Mouse (Mus musculus): ENCODE data around the gene Zdhhc18. TPM values are rescaled to one million over a fixed set of nuclear protein-coding genes. Genes with fewer than 3 reads are reported as not detected.
A peak's percentile ranks its signal among the peaks of the same experiment; 100 is the strongest.

The Zdhhc18 gene
- polyA plus RNA-seq, 1 experiment from 2014 or later, result 3.1 TPM

- H3K4me1 ChIP-seq (ENCODE audit: control insufficient read depth, insufficient read depth, low read length), result no peaks in the 10 kb centered on the region; the same call in 1 of the 2 replicates
- WGBS, result 5% methylated on average over 13 of the region's 13 CpGs
Measured at GRCm38 (mm10) chr4:133671184-133671880, 21.4 kb upstream of the Zdhhc18 start.

GRCm38 (mm10) chr4:133669652-133670210, 19.8 kb upstream of the Zdhhc18 start:
- no peaks in the 10 kb centered on the region for H3K36me3 ChIP-seq (replicated peaks; ENCODE audit: control insufficient read depth, insufficient read depth, low read depth, low read length)
- H3K27ac ChIP-seq (replicated peaks; ENCODE audit: low read depth, low read length), result no peak overlapping the region
- no peak overlapping the region for H3K4me2 ChIP-seq (ENCODE audit: low read depth, low read length)
- whole genome bisulfite sequencing, result 69% methylated on average over 6 of the region's 6 CpGs
- no peak for ATAC-seq (replicated peaks; ENCODE audit: insufficient number of reproducible peaks, low FRiP score, low TSS enrichment, low read depth)
- H3K4me3 ChIP-seq (ENCODE audit: low read depth, low read length), result no peak overlapping the region
- no peak for DNase-seq (ENCODE audit: low spot score)
- H3K9ac ChIP-seq (replicated peaks; ENCODE audit: low read length), result no peak overlapping the region
- H3K27me3 ChIP-seq (ENCODE audit: control insufficient read depth, insufficient read depth, low read length), result no peaks in the 10 kb centered on the region
- no peaks in the 10 kb centered on the region for H3K9me3 ChIP-seq (replicated peaks; ENCODE audit: control insufficient read depth, low read length)
- no peaks in the 10 kb centered on the region; the same call in 1 of the 2 replicates for H3K4me1 ChIP-seq (ENCODE audit: control insufficient read depth, insufficient read depth, low read length)

More at GRCm38 (mm10) chr4:133671184-133671880, 21.4 kb upstream of the Zdhhc18 start:
- H3K27me3 ChIP-seq (ENCODE audit: control insufficient read depth, insufficient read depth, low read length), result no peaks in the 10 kb centered on the region
- H3K27ac ChIP-seq (replicated peaks; ENCODE audit: low read depth, low read length), result peak overlapping the region; percentile 95
- peak overlapping the region; percentile 69 for H3K4me2 ChIP-seq (ENCODE audit: low read depth, low read length)
- DNase-seq (ENCODE audit: low spot score) (peak; percentile 89), ATAC-seq (replicated peaks; ENCODE audit: insufficient number of reproducible peaks, low FRiP score, low TSS enrichment, low read depth) (no peak)
- peak overlapping the region; percentile 65 for H3K4me3 ChIP-seq (ENCODE audit: low read depth, low read length)
- H3K9ac ChIP-seq (replicated peaks; ENCODE audit: low read length), result peak overlapping the region; percentile 91
- no peaks in the 10 kb centered on the region for H3K36me3 ChIP-seq (replicated peaks; ENCODE audit: control insufficient read depth, insufficient read depth, low read depth, low read length)
- H3K9me3 ChIP-seq (replicated peaks; ENCODE audit: control insufficient read depth, low read length), result no peaks in the 10 kb centered on the region

DNA sequence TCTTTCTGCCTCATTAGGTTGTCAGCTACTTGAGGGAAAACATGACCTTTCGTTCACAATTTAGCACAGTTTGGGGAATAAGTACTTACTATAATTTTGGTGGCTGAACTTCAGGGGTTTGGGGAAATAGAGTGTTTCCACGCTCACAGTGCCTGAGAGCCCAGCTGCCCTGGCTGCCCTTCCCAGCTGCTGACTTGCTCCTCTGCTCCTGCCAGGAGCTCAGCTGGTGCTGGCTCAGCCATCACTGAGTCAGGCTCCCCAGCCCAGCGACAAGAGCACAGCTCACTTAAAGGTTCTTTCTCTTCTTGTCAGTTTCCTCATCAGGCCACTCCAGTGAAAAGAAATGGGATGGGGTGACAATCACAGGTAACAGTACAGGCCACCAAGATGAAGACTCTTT, 18.6 kb upstream of the Zdhhc18 start:
- Histone ChIP-seq H3K9me3 (replicated peaks; ENCODE audit: control insufficient read depth, low read length) (no peaks in the 10 kb centered on the region), H3K4me2 (ENCODE audit: low read depth, low read length) (no peak overlapping the region), H3K27ac (replicated peaks; ENCODE audit: low read depth, low read length) (no peak overlapping the region), H3K4me3 (ENCODE audit: low read depth, low read length) (no peak overlapping the region), H3K4me1 (ENCODE audit: control insufficient read depth, insufficient read depth, low read length) (no peaks in the 10 kb centered on the region), H3K36me3 (replicated peaks; ENCODE audit: control insufficient read depth, insufficient read depth, low read depth, low read length) (no peaks in the 10 kb centered on the region), H3K27me3 (ENCODE audit: control insufficient read depth, insufficient read depth, low read length) (no peaks in the 10 kb centered on the region), H3K9ac (replicated peaks; ENCODE audit: low read length) (no peak overlapping the region)
- ATAC-seq (replicated peaks; ENCODE audit: insufficient number of reproducible peaks, low FRiP score, low TSS enrichment, low read depth) (no peak), DNase-seq (ENCODE audit: low spot score) (no peak)
- 76% methylated on average over 3 of the region's 3 CpGs for WGBS

DNA sequence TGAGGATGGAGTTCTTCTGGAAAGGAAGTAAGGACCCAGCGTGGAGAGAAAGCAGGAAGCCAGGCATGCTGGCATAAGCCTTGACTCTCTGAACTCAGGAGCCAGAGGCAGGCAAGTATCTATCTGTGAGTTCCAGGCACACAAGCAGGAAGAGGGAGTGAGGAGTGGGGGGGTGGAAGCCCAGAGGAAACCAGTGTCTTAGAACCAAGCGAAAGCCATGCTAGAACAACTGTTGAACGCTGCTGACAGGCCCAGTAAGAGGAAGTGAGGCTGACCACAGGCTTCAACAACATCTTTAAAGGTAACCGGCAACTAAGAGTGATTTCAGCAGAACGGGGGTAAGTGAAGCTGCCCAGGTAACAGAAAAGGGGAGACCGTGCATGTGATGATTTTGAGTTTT, 16.2 kb upstream of the Zdhhc18 start:
- H3K27me3 ChIP-seq (ENCODE audit: control insufficient read depth, insufficient read depth, low read length), result no peaks in the 10 kb centered on the region
- H3K4me2 ChIP-seq (ENCODE audit: low read depth, low read length), result no peak overlapping the region
- H3K9me3 ChIP-seq (replicated peaks; ENCODE audit: control insufficient read depth, low read length), result no peaks in the 10 kb centered on the region
- ATAC-seq (replicated peaks; ENCODE audit: insufficient number of reproducible peaks, low FRiP score, low TSS enrichment, low read depth) (no peak), DNase-seq (ENCODE audit: low spot score) (no peak)
- H3K27ac ChIP-seq (replicated peaks; ENCODE audit: low read depth, low read length), result no peak overlapping the region
- H3K9ac ChIP-seq (replicated peaks; ENCODE audit: low read length), result no peak overlapping the region
- peaks cover 2% of the 10 kb centered on the region; the same call in 1 of the 2 replicates for H3K36me3 ChIP-seq (replicated peaks; ENCODE audit: control insufficient read depth, insufficient read depth, low read depth, low read length)
- no peaks in the 10 kb centered on the region for H3K4me1 ChIP-seq (ENCODE audit: control insufficient read depth, insufficient read depth, low read length)
- H3K4me3 ChIP-seq (ENCODE audit: low read depth, low read length), result no peak overlapping the region
- 86% methylated on average over 6 of the region's 6 CpGs for WGBS

GRCm38 (mm10) chr4:133665118-133665517, 15.2 kb upstream of the Zdhhc18 start:
- DNase-seq (ENCODE audit: low spot score) (no peak), ATAC-seq (replicated peaks; ENCODE audit: insufficient number of reproducible peaks, low FRiP score, low TSS enrichment, low read depth) (no peak)
- no peaks in the 10 kb centered on the region for H3K9me3 ChIP-seq (replicated peaks; ENCODE audit: control insufficient read depth, low read length)
- no peaks in the 10 kb centered on the region for H3K27me3 ChIP-seq (ENCODE audit: control insufficient read depth, insufficient read depth, low read length)
- 64% methylated on average over 11 of the region's 11 CpGs for WGBS
- H3K9ac ChIP-seq (replicated peaks; ENCODE audit: low read length), result no peak overlapping the region
- H3K4me2 ChIP-seq (ENCODE audit: low read depth, low read length), result no peak overlapping the region
- H3K36me3 ChIP-seq (replicated peaks; ENCODE audit: control insufficient read depth, insufficient read depth, low read depth, low read length), result peaks cover 2% of the 10 kb centered on the region; the same call in 1 of the 2 replicates
- H3K27ac ChIP-seq (replicated peaks; ENCODE audit: low read depth, low read length), result no peak overlapping the region
- peaks cover 5% of the 10 kb centered on the region; the same call in 1 of the 2 replicates for H3K4me1 ChIP-seq (ENCODE audit: control insufficient read depth, insufficient read depth, low read length)
- H3K4me3 ChIP-seq (ENCODE audit: low read depth, low read length), result no peak overlapping the region

DNA sequence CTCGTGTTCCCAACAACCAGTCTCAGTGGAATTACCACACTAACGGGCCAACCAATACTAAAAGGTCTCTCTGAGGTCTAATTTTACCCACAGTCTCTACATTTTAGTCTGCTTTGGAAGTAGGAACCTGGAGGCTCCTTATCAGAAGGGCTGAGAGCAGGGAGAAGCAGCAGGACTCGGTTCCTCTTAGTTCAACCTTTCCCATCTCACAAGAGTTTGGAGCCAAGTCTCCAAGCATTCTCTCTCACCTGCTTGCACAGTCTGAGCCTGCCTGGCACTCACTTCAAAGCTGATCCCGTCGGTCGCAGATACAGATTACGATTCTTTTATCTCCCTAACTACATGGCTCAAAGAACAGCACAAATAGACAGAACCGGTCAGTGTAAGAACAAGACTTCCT, 13.0 kb upstream of the Zdhhc18 start:
- Histone ChIP-seq H3K27me3 (ENCODE audit: control insufficient read depth, insufficient read depth, low read length) (no peaks in the 10 kb centered on the region), H3K9me3 (replicated peaks; ENCODE audit: control insufficient read depth, low read length) (no peaks in the 10 kb centered on the region), H3K9ac (replicated peaks; ENCODE audit: low read length) (no peak overlapping the region), H3K4me1 (ENCODE audit: control insufficient read depth, insufficient read depth, low read length) (peaks cover 5% of the 10 kb centered on the region; the same call in 1 of the 2 replicates), H3K4me2 (ENCODE audit: low read depth, low read length) (no peak overlapping the region), H3K27ac (replicated peaks; ENCODE audit: low read depth, low read length) (no peak overlapping the region), H3K4me3 (ENCODE audit: low read depth, low read length) (no peak overlapping the region), H3K36me3 (replicated peaks; ENCODE audit: control insufficient read depth, insufficient read depth, low read depth, low read length) (peaks cover 2% of the 10 kb centered on the region; the same call in 1 of the 2 replicates)
- DNase-seq (ENCODE audit: low spot score), result no peak
- no peak for ATAC-seq (replicated peaks; ENCODE audit: insufficient number of reproducible peaks, low FRiP score, low TSS enrichment, low read depth)
- 88% methylated on average over 8 of the region's 8 CpGs for WGBS

GRCm38 (mm10) chr4:133662421-133662820, 12.5 kb upstream of the Zdhhc18 start:
- Histone ChIP-seq H3K4me3 (ENCODE audit: low read depth, low read length) (no peak overlapping the region), H3K4me2 (ENCODE audit: low read depth, low read length) (no peak overlapping the region), H3K36me3 (replicated peaks; ENCODE audit: control insufficient read depth, insufficient read depth, low read depth, low read length) (peaks cover 2% of the 10 kb centered on the region; the same call in 1 of the 2 replicates), H3K4me1 (ENCODE audit: control insufficient read depth, insufficient read depth, low read length) (peaks cover 5% of the 10 kb centered on the region; the same call in 1 of the 2 replicates), H3K27me3 (ENCODE audit: control insufficient read depth, insufficient read depth, low read length) (no peaks in the 10 kb centered on the region), H3K27ac (replicated peaks; ENCODE audit: low read depth, low read length) (no peak overlapping the region), H3K9ac (replicated peaks; ENCODE audit: low read length) (no peak overlapping the region), H3K9me3 (replicated peaks; ENCODE audit: control insufficient read depth, low read length) (no peaks in the 10 kb centered on the region)
- ATAC-seq (replicated peaks; ENCODE audit: insufficient number of reproducible peaks, low FRiP score, low TSS enrichment, low read depth), result no peak
- 89% methylated on average over 8 of the region's 8 CpGs for WGBS
- DNase-seq (ENCODE audit: low spot score), result no peak

All from embryonic facial prominence, embryonic 11.5 days (tissue).